Mouse (Mus musculus): ENCODE data around the gene Coro2a. TPM values are rescaled to one million over a fixed set of nuclear protein-coding genes. Genes with fewer than 3 reads are reported as not detected.
"Not testable (repeated sequence)": the region's sequence is repeated elsewhere in the genome, so short reads cannot be mapped to it uniquely, and the experiment has no call there.

Gene Coro2a
- total RNA-seq, 2 experiments from 2014 or later, result 3.3 to 15.9 TPM

DNA sequence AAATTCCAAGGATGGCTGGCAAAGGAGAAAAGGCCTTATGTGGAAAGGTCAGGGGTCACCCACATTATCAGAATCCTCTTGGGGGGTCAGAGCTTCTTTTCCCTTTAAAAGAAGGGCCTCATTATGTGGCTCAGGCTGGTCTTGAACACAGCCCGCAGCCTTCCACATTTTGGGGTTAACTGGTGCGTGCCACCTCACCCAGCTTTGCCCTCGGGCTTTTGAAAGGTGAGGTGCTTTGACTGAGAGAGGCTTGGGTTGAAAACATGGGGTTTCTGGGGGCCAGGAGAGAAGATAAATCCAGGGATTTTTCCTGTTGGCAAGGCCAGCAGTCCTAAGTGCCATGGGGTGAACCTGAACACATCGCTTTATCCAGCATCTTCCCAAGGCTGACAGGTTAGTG is 15.5 kb downstream of the Coro2a start:
- no peak for ATAC-seq (replicated peaks; ENCODE audit: low FRiP score, poor library complexity, severe bottlenecking)

DNA sequence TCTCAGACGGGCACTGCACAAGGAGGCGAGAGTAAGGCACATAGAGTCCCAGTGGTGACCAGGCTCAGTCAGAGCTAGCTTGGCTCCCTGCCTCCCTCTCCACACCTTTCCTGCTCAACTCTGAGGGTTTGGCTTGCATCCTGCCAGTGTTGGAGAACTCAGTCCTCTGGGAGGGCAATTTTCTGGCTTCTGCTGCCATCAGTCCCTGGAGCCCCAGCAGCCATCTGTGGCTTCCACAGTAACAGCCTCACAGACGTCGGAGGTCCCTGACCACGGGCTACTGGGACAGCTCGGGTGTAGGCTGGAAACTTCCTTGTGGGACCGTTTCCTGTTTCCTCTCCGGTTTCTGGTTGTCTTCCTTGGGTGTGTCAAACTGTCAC is 16.2 kb downstream of the Coro2a start:
- no peak for ATAC-seq (replicated peaks; ENCODE audit: low FRiP score, poor library complexity, severe bottlenecking)

DNA sequence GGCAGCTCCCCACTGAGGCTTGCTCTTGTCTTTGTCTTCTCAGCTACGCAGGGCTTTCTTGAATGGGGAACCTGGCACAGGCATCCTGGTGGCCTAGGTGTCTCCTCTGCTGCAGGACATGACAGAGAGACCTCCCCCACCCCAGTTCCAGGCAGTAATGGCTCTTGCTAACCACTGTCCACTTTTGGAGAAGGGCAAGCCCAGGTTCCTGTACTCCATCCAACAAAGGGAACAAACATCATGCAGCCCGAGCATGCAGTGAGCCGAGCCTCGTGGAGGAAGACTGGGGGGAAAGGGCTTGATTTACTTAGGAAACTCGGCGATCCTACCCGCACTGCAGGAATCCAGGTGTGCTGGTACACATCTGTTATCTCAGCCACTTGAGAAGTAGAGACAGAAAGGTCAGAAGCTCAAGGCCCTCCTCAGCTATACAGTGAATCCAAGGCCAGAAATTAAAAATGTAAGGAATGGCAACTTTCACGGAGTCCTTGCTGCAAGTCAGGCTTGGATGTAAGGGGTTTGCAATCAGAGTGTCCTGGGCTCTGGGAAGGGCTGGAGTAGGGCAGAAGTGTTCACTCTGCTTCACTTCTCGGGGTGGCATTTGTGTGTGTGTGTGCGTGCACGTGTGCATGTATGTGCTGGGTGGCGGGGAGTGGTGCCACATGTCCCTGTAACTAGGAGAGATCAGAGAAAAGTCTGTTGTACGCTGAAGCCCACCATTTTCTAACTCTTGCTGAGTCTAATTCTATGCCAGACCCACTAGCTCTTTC is 16.8 kb downstream of the Coro2a start:
- ATAC-seq (replicated peaks; ENCODE audit: low FRiP score, poor library complexity, severe bottlenecking), result no peak

DNA sequence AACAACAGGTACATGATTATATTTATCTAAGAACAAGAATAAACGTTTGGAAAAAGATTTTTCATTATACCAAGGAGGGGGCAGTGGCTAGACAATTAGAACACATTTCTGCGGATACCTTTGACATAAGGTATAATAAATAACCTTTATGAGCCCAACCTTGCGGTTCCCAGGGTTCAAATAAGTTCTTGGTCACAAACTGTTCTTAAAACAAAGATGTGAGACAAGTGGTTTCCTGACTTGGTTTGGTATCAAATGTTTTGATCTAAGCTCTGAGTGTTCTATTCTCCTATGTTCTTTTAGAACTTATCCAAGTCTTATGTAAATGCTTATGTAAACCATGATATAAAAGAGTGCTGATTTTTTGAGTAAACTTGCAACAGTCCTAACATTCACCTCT is 17.5 kb downstream of the Coro2a start:
- ATAC-seq (replicated peaks; ENCODE audit: low FRiP score, poor library complexity, severe bottlenecking), result not testable (repeated sequence)

DNA sequence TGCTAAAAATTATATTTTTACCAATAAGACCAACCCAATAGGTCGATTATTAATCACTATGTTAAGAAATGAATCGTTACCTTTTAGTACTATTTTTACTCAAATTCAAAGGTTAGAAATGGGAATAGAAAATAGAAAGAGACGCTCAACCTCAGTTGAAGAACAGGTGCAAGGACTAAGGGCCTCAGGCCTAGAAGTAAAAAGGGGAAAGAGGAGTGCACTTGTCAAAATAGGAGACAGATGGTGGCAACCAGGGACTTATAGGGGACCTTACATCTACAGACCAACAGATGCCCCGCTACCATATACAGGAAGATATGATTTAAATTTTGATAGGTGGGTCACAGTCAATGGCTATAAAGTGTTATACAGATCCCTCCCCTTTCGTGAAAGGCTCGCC is 17.9 kb downstream of the Coro2a start:
- not testable (repeated sequence) for ATAC-seq (replicated peaks; ENCODE audit: low FRiP score, poor library complexity, severe bottlenecking)

DNA sequence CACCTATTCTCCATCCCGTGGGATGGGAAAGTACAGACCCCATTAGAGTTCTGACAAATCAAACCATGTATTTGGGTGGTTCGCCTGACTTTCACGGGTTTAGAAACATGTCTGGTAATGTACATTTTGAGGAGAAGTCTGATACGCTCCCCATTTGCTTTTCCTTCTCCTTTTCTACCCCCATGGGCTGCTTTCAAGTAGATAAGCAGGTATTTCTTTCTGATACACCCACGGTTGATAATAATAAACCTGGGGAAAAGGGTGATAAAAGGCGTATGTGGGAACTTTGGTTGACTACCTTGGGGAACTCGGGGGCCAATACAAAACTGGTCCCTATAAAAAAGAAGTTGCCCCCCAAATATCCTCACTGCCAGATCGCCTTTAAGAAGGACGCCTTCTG is 20.0 kb downstream of the Coro2a start:
- ATAC-seq (replicated peaks; ENCODE audit: low FRiP score, poor library complexity, severe bottlenecking), result not testable (repeated sequence)

DNA sequence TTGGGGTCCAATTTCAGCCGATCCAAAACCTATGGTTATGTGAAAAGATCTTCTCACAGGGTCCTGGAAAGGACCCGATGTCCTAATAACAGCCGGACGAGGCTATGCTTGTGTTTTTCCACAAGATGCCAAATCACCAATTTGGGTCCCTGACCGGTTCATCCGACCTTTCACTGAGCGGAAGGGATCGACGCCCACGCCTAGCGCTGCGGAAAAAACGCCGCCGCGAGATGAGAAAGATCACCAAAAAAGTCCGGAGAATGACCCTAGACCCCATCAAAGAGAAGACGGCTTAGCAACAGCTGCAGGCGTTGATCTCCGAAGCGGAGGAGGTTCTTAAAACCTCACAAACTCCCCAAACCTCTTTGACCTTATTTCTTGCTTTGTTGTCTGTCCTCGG is 20.4 kb downstream of the Coro2a start:
- ATAC-seq (replicated peaks; ENCODE audit: low FRiP score, poor library complexity, severe bottlenecking), result not testable (repeated sequence)

DNA sequence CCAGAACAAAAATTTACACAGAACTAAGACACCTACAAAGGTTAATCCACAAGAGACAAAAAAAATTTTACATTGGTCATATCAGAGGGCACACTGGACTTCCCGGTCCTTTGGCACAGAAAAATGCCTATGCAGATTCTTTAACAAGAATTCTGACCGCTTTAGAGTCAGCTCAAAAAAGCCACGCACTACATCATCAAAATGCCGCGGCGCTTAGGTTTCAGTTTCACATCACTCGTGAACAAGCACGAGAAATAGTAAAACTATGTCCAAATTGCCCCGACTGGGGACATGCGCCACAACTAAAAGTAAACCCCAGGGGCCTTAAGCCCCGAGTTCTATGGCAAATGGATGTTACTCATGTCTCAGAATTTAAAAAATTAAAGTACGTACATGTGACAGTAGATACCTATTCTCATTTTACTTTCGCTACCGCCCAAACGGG is 21.2 kb downstream of the Coro2a start:
- not testable (repeated sequence) for ATAC-seq (replicated peaks; ENCODE audit: low FRiP score, poor library complexity, severe bottlenecking)

DNA sequence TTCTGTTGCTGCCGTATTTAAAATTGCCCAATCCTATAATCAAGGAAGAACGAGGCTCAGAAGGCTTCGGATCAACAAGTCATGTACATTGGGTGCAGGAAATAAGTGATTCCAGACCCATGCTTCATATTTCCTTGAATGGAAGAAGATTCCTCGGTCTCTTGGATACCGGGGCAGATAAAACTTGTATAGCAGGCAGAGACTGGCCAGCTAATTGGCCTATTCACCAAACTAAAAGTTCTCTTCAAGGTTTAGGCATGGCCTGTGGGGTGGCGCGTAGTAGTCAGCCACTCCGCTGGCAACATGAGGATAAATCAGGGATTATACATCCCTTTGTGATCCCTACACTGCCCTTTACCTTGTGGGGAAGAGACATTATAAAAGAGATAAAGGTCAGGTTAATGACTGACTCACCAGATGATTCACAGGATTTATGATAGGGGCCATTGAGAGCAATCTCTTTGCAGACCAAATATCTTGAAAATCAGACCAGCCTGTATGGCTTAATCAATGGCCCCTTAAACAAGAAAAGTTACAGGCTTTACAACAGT is 23.1 kb downstream of the Coro2a start:
- not testable (repeated sequence) for ATAC-seq (replicated peaks; ENCODE audit: low FRiP score, poor library complexity, severe bottlenecking)

DNA sequence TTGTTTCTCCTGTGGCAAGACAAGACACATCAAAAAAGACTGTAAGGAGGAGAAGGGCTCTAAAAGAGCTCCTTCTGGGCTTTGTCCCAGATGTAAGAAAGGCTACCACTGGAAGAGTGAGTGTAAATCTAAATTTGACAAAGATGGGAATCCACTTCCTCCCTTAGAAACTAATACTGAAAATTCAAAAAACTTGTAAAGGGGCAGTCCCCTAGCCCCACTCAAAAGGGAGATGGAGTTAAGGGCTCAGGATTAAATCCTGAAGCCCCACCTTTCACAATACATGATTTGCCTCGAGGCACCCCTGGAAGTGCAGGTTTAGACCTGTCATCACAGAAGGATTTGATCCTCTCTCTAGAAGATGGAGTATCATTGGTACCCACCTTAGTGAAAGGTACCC is 23.8 kb downstream of the Coro2a start:
- no peak for ATAC-seq (replicated peaks; ENCODE audit: low FRiP score, poor library complexity, severe bottlenecking)

DNA sequence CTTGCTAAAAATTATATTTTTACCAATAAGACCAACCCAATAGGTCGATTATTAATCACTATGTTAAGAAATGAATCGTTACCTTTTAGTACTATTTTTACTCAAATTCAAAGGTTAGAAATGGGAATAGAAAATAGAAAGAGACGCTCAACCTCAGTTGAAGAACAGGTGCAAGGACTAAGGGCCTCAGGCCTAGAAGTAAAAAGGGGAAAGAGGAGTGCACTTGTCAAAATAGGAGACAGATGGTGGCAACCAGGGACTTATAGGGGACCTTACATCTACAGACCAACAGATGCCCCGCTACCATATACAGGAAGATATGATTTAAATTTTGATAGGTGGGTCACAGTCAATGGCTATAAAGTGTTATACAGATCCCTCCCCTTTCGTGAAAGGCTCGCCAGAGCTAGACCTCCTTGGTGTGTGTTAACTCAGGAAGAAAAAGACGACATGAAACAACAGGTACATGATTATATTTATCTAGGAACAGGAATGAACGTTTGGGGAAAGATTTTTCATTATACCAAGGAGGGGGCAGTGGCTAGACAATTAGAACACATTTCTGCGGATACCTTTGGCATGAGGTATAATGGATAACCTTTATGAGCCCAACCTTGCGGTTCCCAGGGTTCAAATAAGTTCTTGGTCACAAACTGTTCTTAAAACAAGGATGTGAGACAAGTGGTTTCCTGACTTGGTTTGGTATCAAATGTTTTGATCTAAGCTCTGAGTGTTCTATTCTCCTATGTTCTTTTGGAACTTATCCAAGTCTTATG is 26.3 kb downstream of the Coro2a start:
- not testable (repeated sequence) for ATAC-seq (replicated peaks; ENCODE audit: low FRiP score, poor library complexity, severe bottlenecking)

DNA sequence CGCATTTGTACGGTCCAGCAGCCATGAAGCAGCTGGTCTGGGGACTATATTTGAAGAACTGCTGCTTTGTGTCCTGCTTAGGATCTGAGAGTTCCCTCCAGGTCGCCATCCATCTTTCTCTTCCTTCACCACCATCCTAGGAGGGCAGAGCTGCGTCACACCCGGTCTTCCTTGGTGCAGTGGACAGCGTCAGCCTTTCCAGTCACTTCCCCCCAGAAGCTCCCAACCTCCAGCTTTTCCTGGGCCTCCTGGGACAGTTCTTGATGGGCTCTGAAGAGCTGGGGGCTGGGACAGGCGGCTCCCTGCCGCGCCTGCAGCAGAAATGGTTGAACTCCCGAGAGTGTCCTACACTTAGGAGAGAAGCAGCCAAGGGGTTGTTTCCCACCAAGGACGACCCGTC is 27.2 kb downstream of the Coro2a start:
- ATAC-seq (replicated peaks; ENCODE audit: low FRiP score, poor library complexity, severe bottlenecking), result no peak

DNA sequence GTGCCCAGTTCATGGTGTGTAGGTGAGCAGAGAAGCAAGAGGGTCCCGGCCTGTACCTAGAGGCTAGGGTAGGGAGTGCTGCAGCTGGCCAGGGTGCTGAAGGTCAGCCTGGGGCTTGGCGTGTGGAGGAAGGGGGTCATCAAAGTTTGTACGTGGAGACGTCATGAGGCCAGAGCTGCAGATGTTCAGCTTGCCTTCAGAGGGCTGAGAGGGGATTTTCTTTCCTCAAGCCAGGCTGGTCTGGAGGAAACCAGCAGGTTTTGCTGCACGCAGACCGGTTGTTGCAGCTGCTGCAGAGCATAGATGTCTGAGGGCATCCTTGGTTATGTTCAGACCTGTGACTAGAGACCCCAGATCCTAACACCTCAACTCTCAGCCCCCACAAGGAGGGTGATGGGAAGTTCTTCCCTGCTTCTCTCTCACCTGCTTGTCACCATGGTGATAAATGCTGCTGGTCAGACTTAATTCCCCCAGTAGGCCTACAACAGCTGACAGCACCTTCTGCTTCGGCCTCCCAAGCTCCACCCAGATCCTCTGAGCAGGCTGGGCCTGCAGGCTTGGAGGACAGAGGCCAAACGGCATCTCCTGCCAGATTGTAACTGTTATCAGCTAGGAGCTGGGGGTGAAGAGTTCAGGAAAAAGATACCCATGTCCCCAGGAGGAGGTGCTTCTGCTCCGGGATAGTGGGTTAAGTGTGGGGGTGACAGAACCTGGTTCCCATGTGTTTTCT is 27.8 kb downstream of the Coro2a start:
- 0 out of 2 replicates have a peak, but pooled peaks have one; percentile 14 for ATAC-seq (replicated peaks; ENCODE audit: low FRiP score, poor library complexity, severe bottlenecking)

DNA sequence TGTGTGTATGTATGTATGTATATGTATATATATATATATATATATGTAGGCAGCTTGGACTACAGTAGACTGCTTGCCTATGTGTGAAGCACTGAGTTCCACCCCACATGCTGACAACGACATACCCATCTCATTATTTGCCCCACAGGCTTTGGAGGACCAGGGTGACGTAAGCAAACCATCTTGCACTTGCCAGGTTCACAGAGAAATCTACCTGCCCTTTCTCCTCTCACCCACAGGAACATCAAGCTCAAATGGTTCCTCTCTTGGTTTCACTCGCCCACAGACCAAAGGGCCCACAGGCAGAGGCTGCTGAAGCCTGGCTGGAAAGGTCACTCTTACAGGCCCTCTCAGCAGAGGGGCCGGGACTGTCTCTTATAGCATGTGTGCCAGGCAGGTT is 29.4 kb downstream of the Coro2a start:
- ATAC-seq (replicated peaks; ENCODE audit: low FRiP score, poor library complexity, severe bottlenecking), result no peak

DNA sequence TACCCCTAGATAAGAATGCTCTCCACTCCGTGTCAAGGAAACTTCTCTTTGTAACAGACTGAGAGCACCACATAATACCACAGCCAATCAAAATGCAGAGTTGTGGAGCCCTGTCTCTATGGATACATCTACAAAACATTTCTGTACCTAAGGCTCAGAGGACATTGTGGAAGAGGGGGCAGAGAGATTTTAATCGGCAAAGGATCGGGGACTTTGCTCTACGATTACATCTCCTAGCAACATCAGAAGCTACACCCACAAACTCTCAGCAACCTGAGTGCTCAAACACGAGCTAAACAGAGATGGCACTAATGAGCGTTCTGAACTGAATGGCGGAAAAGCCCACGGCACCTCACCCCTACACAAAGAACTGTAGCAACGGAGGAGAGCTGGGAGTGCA is 30.3 kb downstream of the Coro2a start:
- no peak for ATAC-seq (replicated peaks; ENCODE audit: low FRiP score, poor library complexity, severe bottlenecking)

DNA sequence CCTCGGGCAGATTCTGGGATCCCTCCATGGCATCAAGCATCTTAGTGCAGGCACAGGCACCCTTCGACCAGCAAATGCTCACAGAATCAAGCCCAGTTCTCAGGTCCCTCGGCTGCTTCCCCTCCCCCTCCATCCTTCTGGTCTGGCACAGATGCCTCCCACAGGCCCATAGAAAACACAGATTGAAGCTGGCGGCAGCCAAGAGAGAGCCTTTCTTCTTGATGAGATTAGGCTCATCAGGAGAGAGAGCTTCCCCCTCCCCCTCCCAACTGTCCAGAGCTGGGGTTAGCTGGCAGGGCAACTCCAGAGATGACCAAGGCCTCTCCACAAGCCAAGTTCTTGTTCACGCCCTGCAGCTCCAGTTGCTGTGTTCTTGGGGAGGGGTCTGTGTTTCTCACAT is 32.3 kb downstream of the Coro2a start:
- ATAC-seq (replicated peaks; ENCODE audit: low FRiP score, poor library complexity, severe bottlenecking), result no peak

DNA sequence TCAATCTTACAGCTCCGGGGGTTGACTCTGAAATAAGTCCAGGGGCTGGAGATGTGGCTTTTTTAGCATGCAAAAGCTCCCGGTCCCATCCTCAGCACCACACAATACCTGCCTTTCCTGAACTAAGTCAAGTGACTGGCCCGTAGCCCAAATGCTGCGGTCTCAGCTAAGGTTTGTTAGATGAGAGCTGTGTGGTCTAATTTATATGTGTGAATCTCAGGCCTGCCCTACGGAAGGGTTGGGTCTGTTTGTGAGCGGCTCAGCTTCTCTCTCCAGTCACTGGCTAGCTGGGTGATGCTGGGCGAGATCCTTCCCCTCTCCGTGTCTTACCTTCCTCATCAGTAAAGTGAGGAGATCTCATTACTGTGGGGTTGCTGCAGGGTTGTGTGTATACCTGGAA is 33.8 kb downstream of the Coro2a start:
- no peak for ATAC-seq (replicated peaks; ENCODE audit: low FRiP score, poor library complexity, severe bottlenecking)

DNA sequence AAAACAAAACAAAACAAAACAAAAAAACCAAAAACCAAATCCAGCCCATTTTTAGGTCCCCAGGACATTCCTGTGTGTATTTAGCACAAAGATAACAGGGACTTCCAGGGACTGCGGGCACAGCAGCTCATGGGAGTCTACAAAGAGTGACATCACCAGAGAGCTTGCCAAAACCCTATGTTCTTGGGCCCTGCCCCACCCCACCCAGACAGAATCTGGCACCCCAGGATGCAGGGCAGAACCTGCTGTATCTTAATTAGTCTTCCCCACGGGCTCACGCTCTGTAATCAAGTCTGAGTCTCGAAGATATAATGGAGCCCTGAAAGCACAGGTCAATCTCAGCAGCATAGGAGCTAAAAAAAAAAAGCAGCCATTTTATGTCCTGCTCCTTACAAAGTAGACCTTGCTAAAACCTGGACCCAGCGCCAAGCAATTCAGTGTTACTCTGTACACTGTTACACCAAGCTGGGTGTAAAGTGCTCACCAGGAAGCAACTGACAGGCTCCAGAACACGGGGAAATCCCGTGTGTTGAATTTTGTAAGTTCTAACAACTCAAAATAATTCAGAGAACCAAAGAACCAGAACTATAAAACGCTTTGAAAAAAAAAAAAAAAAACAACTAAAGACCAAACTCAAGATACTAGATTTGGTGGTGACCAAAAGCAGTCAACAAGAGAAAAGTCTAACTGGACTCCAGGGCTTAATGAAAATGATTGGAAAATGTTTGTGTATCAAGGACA is 34.9 kb downstream of the Coro2a start:
- no peak for ATAC-seq (replicated peaks; ENCODE audit: low FRiP score, poor library complexity, severe bottlenecking)

DNA sequence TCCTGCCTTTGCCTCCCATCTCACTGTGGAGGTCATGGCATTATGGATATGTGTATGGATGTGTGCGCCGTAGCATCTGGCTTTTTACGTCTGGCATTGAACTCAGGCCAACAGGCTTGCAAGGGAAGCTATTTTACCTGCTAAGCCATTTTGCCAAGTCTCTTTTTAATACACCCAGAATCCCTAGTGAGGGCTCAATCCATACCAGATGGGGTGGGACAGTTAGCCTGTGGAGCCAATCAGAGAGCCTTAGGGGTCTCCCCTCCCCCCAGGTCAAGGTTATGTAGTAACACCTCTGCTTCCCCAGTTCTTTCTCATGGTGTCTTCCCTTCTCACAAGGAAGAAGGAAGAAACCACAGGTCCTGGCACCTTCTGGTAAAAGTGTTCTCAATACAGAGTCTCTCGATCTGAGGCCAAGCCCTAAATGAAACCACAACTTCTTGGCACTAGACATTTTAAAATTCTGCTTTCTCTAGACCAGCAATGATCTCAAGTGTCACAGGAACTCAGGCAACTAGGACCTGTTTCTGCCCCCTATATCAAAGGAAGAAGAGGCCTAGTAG is 36.5 kb downstream of the Coro2a start:
- no peak for ATAC-seq (replicated peaks; ENCODE audit: low FRiP score, poor library complexity, severe bottlenecking)

All from erythroid progenitor cell, adult 5-6 weeks (primary cell).